Mouse (Mus musculus) heart, embryonic 11.5 days (tissue): ENCODE measurements around the gene 6430550D23Rik. TPM values are rescaled to one million over a fixed set of nuclear protein-coding genes. Genes with fewer than 3 reads are reported as not detected.

ENCODE experiments used
- ATAC-seq: fragments of 200-750 bp; cut with Nextera tagmentation; replicated peaks from 2 replicates; pipeline ENCODE4 v1.8.0; 2017; ENCODE audit warnings: moderate library complexity; ENCODE audit not compliant: insufficient number of reproducible peaks, low FRiP score, low TSS enrichment
- H3K27ac ChIP-seq: fragments of 300-500 bp; sonication (generic); 2 replicates; pipeline ENCODE4 v1.5.1; 2014; ENCODE audit warnings: mild to moderate bottlenecking, low read depth, low read length
- H3K27me3 ChIP-seq: fragments of 300-500 bp; sonication (generic); 2 replicates; pipeline ENCODE4 v1.6.1; 2014; ENCODE audit warnings: mild to moderate bottlenecking, low read length, mixed read lengths; ENCODE audit not compliant: control insufficient read depth, insufficient read depth
- H3K36me3 ChIP-seq: fragments of 300-500 bp; sonication (generic); 2 replicates; pipeline ENCODE4 v1.6.1; 2014; ENCODE audit warnings: mild to moderate bottlenecking, low read length, moderate library complexity, mixed read lengths; ENCODE audit not compliant: control insufficient read depth, insufficient read depth
- H3K4me1 ChIP-seq: fragments of 300-500 bp; sonication (generic); 2 replicates; pipeline ENCODE4 v1.6.1; 2014; ENCODE audit warnings: low read length; ENCODE audit not compliant: control insufficient read depth, insufficient read depth
- H3K4me2 ChIP-seq: fragments of 300-500 bp; sonication (generic); 2 replicates; pipeline ENCODE4 v1.6.1; 2014; ENCODE audit warnings: mild to moderate bottlenecking, moderate library complexity
- H3K4me3 ChIP-seq: fragments of 300-500 bp; sonication (generic); 2 replicates; pipeline ENCODE4 v1.5.1; 2014; ENCODE audit warnings: low read depth, low read length
- H3K9ac ChIP-seq: fragments of 300-500 bp; sonication (generic); 2 replicates; pipeline ENCODE4 v1.6.1; 2014; ENCODE audit warnings: mild to moderate bottlenecking, low read depth, low read length, moderate library complexity
- H3K9me3 ChIP-seq: fragments of 300-500 bp; sonication (generic); replicated peaks from 2 replicates; pipeline ENCODE4 v1.6.1; 2016; ENCODE audit warnings: low read length; ENCODE audit not compliant: control insufficient read depth
- WGBS: fragments of 180-500 bp; shearing (Covaris S2); extraction: QIAGEN DNeasy Blood & Tissue Kit; methylation state at CpG from one replicate; pipeline ENCODE4 v1.1.7; 2014; ENCODE audit not compliant: insufficient replicate concordance; 5-methylcytosine and 5-hydroxymethylcytosine counted together
- polyA plus RNA-seq: library from polyadenylated mRNA; unstranded; fragments of >200 nt; fragmentation: Nextera tagmentation; extraction: Ambion mirVana; gene quantifications from 2 replicates; pipeline ENCODE4 v1.2.1, GENCODE M21; 2014

6430550D23Rik gene
- polyA plus RNA-seq, 1 experiment from 2014 or later = 0.80 TPM

- Histone ChIP-seq H3K9me3 (peaks cover 2% of the 10 kb centered on the region; the same call in 1 of the 2 replicates), H3K4me3 (no peak overlapping the region), H3K9ac (no peak overlapping the region), H3K36me3 (peaks cover 5% of the 10 kb centered on the region; the same call in 1 of the 2 replicates), H3K4me1 (peaks cover 7% of the 10 kb centered on the region), H3K27me3 (no peaks in the 10 kb centered on the region), H3K4me2 (no peak overlapping the region), H3K27ac (no peak overlapping the region)
- no peak for ATAC-seq
- 88% methylated on average over 4 of the region's 4 CpGs for WGBS
Measured at GRCm38 (mm10) chr2:156005393-156005792, 2.4 kb downstream of the 6430550D23Rik start.

GRCm38 (mm10) chr2:155991863-155992321 lies 15.9 kb downstream of the 6430550D23Rik start:
- H3K4me3 ChIP-seq = no peak overlapping the region; the same call in 1 of the 2 replicates
- H3K9ac ChIP-seq = peak overlapping the region; percentile 54; the same call in 1 of the 2 replicates
- H3K4me1 ChIP-seq = peaks cover 9% of the 10 kb centered on the region
- whole genome bisulfite sequencing = 78% methylated on average over 14 of the region's 14 CpGs
- H3K9me3 ChIP-seq = no peaks in the 10 kb centered on the region
- H3K27ac ChIP-seq = no peak overlapping the region
- H3K36me3 ChIP-seq = peaks cover 47% of the 10 kb centered on the region
- peak overlapping the region; percentile 39 for H3K4me2 ChIP-seq
- H3K27me3 ChIP-seq = no peaks in the 10 kb centered on the region
- ATAC-seq = no peak

GRCm38 (mm10) chr2:155991151-155991550 lies 16.6 kb downstream of the 6430550D23Rik start:
- Histone ChIP-seq H3K36me3 (peaks cover 44% of the 10 kb centered on the region), H3K4me1 (peaks cover 9% of the 10 kb centered on the region), H3K4me2 (no peak overlapping the region), H3K9ac (no peak overlapping the region), H3K4me3 (no peak overlapping the region), H3K27ac (no peak overlapping the region), H3K27me3 (no peaks in the 10 kb centered on the region), H3K9me3 (no peaks in the 10 kb centered on the region)
- 70% methylated on average over 10 of the region's 10 CpGs for WGBS
- ATAC-seq = no peak

- no peaks in the 10 kb centered on the region for H3K9me3 ChIP-seq
- H3K4me3 ChIP-seq = no peak overlapping the region
- ATAC-seq = peak; percentile 72; the same call in 1 of the 2 replicates
- H3K9ac ChIP-seq = peak overlapping the region; percentile 43; the same call in 1 of the 2 replicates
- H3K36me3 ChIP-seq = peaks cover 51% of the 10 kb centered on the region
- peak overlapping the region; percentile 11 for H3K27ac ChIP-seq
- peak overlapping the region; percentile 25 for H3K4me2 ChIP-seq
- no peaks in the 10 kb centered on the region for H3K27me3 ChIP-seq
- peaks cover 9% of the 10 kb centered on the region for H3K4me1 ChIP-seq
- 37% methylated on average over 4 of the region's 4 CpGs for WGBS
Measured at GRCm38 (mm10) chr2:155989085-155989484, 18.7 kb downstream of the 6430550D23Rik start.

GRCm38 (mm10) chr2:155987131-155987530 lies 20.6 kb downstream of the 6430550D23Rik start:
- H3K4me1 ChIP-seq = peaks cover 9% of the 10 kb centered on the region
- H3K9me3 ChIP-seq = no peaks in the 10 kb centered on the region
- H3K27me3 ChIP-seq = no peaks in the 10 kb centered on the region
- no peak overlapping the region for H3K4me2 ChIP-seq
- ATAC-seq = no peak
- H3K36me3 ChIP-seq = peaks cover 52% of the 10 kb centered on the region
- no peak overlapping the region for H3K9ac ChIP-seq
- H3K4me3 ChIP-seq = no peak overlapping the region
- 96% methylated on average over 6 of the region's 6 CpGs for WGBS
- no peak overlapping the region for H3K27ac ChIP-seq

GRCm38 (mm10) chr2:155985776-155986175 lies 22.0 kb downstream of the 6430550D23Rik start:
- no peaks in the 10 kb centered on the region for H3K27me3 ChIP-seq
- H3K4me3 ChIP-seq = no peak overlapping the region
- no peaks in the 10 kb centered on the region for H3K9me3 ChIP-seq
- no peak overlapping the region for H3K4me2 ChIP-seq
- peaks cover 9% of the 10 kb centered on the region for H3K4me1 ChIP-seq
- H3K9ac ChIP-seq = no peak overlapping the region
- H3K27ac ChIP-seq = no peak overlapping the region
- WGBS = 94% methylated on average over 7 of the region's 7 CpGs
- ATAC-seq = no peak
- H3K36me3 ChIP-seq = peaks cover 50% of the 10 kb centered on the region

- Histone ChIP-seq H3K4me3 (no peak overlapping the region), H3K9me3 (no peaks in the 10 kb centered on the region), H3K9ac (no peak overlapping the region), H3K4me2 (no peak overlapping the region), H3K27me3 (no peaks in the 10 kb centered on the region), H3K27ac (no peak overlapping the region), H3K4me1 (no peaks in the 10 kb centered on the region), H3K36me3 (peaks cover 42% of the 10 kb centered on the region)
- ATAC-seq = no peak
- 73% methylated on average over 5 of the region's 5 CpGs for WGBS
Measured at GRCm38 (mm10) chr2:155979328-155979991, 28.3 kb downstream of the 6430550D23Rik start.

- 80% methylated on average over 14 of the region's 14 CpGs for WGBS
- no peaks in the 10 kb centered on the region for H3K27me3 ChIP-seq
- no peak for ATAC-seq
Measured at GRCm38 (mm10) chr2:155974087-155974731, 33.6 kb downstream of the 6430550D23Rik start.

More at GRCm38 (mm10) chr2:155974087-155974731, 33.6 kb downstream of the 6430550D23Rik start:
- Histone ChIP-seq H3K9ac (no peak overlapping the region), H3K36me3 (peaks cover 45% of the 10 kb centered on the region), H3K27ac (no peak overlapping the region), H3K4me2 (no peak overlapping the region), H3K4me1 (no peaks in the 10 kb centered on the region), H3K9me3 (no peaks in the 10 kb centered on the region), H3K4me3 (no peak overlapping the region)
